Comparison of ENCODE assay signal across 10 mouse cellular contexts in the genomic region with DNA sequence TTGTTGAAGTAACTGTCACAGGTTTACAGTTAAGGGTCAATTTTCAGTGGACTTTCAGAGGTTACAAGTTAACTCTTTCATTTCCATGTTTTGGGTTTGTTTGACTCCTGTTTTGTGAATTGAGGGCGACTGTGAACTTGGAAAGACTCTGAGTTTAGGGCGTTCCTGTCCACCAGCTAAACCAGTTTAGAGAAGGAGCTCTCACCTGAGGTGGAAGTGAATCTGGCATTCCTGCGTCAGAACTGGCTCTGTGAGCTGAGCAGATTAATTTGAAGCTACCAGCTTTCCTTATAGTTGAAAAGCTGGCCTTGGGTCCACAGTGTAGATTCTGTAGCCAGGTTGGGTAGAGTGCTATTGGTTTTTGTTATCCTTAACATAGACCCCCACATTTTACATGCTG. TPM values are rescaled to one million over a fixed set of nuclear protein-coding genes. Genes with fewer than 3 reads are reported as not detected.
DNase-seq lines count a peak whose midpoint lies in the region; ATAC-seq and TF ChIP-seq lines count a peak whose summit lies in the region.
"Had no signal": no experiment of that assay in that cellular context is flagged by ENCODE, and none has a peak within 500 bp of the region (broad histone marks: within the 10 kb centered on the region; RNA-seq: fewer than 3 reads in every experiment).

No protein-coding gene starts in this region.

- no peak overlapping the region; the same call in 1 of the 2 replicates for H3K9ac ChIP-seq in kidney, postnatal 0 days (ENCODE audit: low read depth, low read length)
- H3K9ac ChIP-seq in liver, embryonic 11.5 days (ENCODE audit: low read depth, low read length) = peak overlapping the region; percentile 13
- H3K9ac ChIP-seq in midbrain, postnatal 0 days (replicated peaks; ENCODE audit: low read length, poor library complexity, severe bottlenecking) = no peak overlapping the region
- H3K9ac ChIP-seq in kidney, embryonic 14.5 days (ENCODE audit: low read depth, low read length) = no peak overlapping the region

- peak overlapping the region; percentile 26; the same call in 1 of the 2 replicates for H3K4me2 ChIP-seq in kidney, postnatal 0 days (ENCODE audit: low read length)
- H3K4me2 ChIP-seq in liver, embryonic 11.5 days = peak overlapping the region; percentile 75
- peak overlapping the region; percentile 74 for H3K4me2 ChIP-seq in midbrain, postnatal 0 days (ENCODE audit: low read depth, low read length, poor library complexity, severe bottlenecking)
- H3K4me2 ChIP-seq in kidney, embryonic 14.5 days (replicated peaks; ENCODE audit: low read depth, low read length) = no peak overlapping the region

- H3K36me3 ChIP-seq in kidney, postnatal 0 days (ENCODE audit: insufficient read depth, low read length) = no peaks in the 10 kb centered on the region
- H3K36me3 ChIP-seq in forebrain, embryonic 10.5 days (replicated peaks) = peaks cover 23% of the 10 kb centered on the region
- no peaks in the 10 kb centered on the region; the same call in 1 of the 2 replicates for H3K36me3 ChIP-seq in liver, embryonic 11.5 days (ENCODE audit: control insufficient read depth, insufficient read depth, low read length)
- no peaks in the 10 kb centered on the region for H3K36me3 ChIP-seq in midbrain, postnatal 0 days (ENCODE audit: insufficient read depth, low read length)
- no peaks in the 10 kb centered on the region for H3K36me3 ChIP-seq in kidney, embryonic 14.5 days (ENCODE audit: control insufficient read depth, insufficient read depth, low read length)

- no peak for TF ChIP-seq CTCF in kidney, postnatal 0 days (IDR thresholded peaks at IDR 0.05; ENCODE audit: low read depth)
- TF ChIP-seq CTCF in midbrain, postnatal 0 days (IDR thresholded peaks at IDR 0.05) = no peak

- peaks cover 52% of the 10 kb centered on the region for H3K4me1 ChIP-seq in kidney, postnatal 0 days (replicated peaks; ENCODE audit: insufficient read depth, low read length)
- H3K4me1 ChIP-seq in forebrain, embryonic 10.5 days = peaks cover 62% of the 10 kb centered on the region
- peaks cover 65% of the 10 kb centered on the region for H3K4me1 ChIP-seq in liver, embryonic 11.5 days (replicated peaks; ENCODE audit: control insufficient read depth, insufficient read depth, low read length)
- peaks cover 23% of the 10 kb centered on the region for H3K4me1 ChIP-seq in midbrain, postnatal 0 days (ENCODE audit: insufficient read depth, low read length)
- H3K4me1 ChIP-seq in kidney, embryonic 14.5 days (ENCODE audit: control insufficient read depth, insufficient read depth, low read length) = peaks cover 45% of the 10 kb centered on the region

- no peaks in the 10 kb centered on the region for H3K9me3 ChIP-seq in kidney, postnatal 0 days (replicated peaks; ENCODE audit: low read length)
- H3K9me3 ChIP-seq in forebrain, embryonic 10.5 days = no peaks in the 10 kb centered on the region
- no peaks in the 10 kb centered on the region for H3K9me3 ChIP-seq in liver, embryonic 11.5 days (ENCODE audit: control insufficient read depth, low read length)
- no peaks in the 10 kb centered on the region for H3K9me3 ChIP-seq in midbrain, postnatal 0 days (ENCODE audit: low read length)
- no peaks in the 10 kb centered on the region for H3K9me3 ChIP-seq in kidney, embryonic 14.5 days (ENCODE audit: control insufficient read depth, low read length)

- H3K4me3 ChIP-seq in kidney, postnatal 0 days (replicated peaks; ENCODE audit: low read depth, low read length) = no peak overlapping the region
- H3K4me3 ChIP-seq in forebrain, embryonic 10.5 days = peak overlapping the region; percentile 90
- peak overlapping the region; percentile 81 for H3K4me3 ChIP-seq in liver, embryonic 11.5 days (ENCODE audit: low read depth, low read length)
- no peak overlapping the region; the same call in 1 of the 2 replicates for H3K4me3 ChIP-seq in midbrain, postnatal 0 days (ENCODE audit: low read depth, low read length)
- H3K4me3 ChIP-seq in kidney, embryonic 14.5 days (ENCODE audit: low read length) = no peak overlapping the region

- H3K27ac ChIP-seq in kidney, postnatal 0 days = no peak overlapping the region
- H3K27ac ChIP-seq in forebrain, embryonic 10.5 days = no peak overlapping the region
- no peak overlapping the region for H3K27ac ChIP-seq in liver, embryonic 11.5 days (ENCODE audit: low read depth, low read length)
- no peak overlapping the region for H3K27ac ChIP-seq in midbrain, postnatal 0 days (ENCODE audit: low read depth, low read length)
- H3K27ac ChIP-seq in kidney, embryonic 14.5 days (ENCODE audit: low read depth, low read length) = no peak overlapping the region
- H3K27ac ChIP-seq: macrophage had no signal

- 58% methylated on average over 3 of the region's 3 CpGs for WGBS in kidney, postnatal 0 days
- WGBS in forebrain, embryonic 10.5 days = 74% methylated on average over 3 of the region's 3 CpGs
- 57% methylated on average over 3 of the region's 3 CpGs for WGBS in liver, embryonic 11.5 days
- 74% methylated on average over 3 of the region's 3 CpGs for WGBS in midbrain, postnatal 0 days
- 67% methylated on average over 3 of the region's 3 CpGs for WGBS in kidney, embryonic 14.5 days

- no peaks in the 10 kb centered on the region for H3K27me3 ChIP-seq in kidney, postnatal 0 days (ENCODE audit: insufficient read depth, low read length)
- H3K27me3 ChIP-seq in forebrain, embryonic 10.5 days (ENCODE audit: poor library complexity, severe bottlenecking) = peaks cover 6% of the 10 kb centered on the region; the same call in 1 of the 2 replicates
- no peaks in the 10 kb centered on the region for H3K27me3 ChIP-seq in liver, embryonic 11.5 days (replicated peaks; ENCODE audit: control insufficient read depth, insufficient read depth, low read length)
- H3K27me3 ChIP-seq in midbrain, postnatal 0 days (ENCODE audit: insufficient read depth, low read length) = no peaks in the 10 kb centered on the region
- H3K27me3 ChIP-seq in kidney, embryonic 14.5 days (ENCODE audit: control insufficient read depth, insufficient read depth, low read length) = no peaks in the 10 kb centered on the region

- ATAC-seq in kidney, postnatal 0 days (replicated peaks; ENCODE audit: low FRiP score, low read depth) = no peak
- ATAC-seq in liver, embryonic 11.5 days (replicated peaks; ENCODE audit: low FRiP score) = no peak
- no peak for ATAC-seq in midbrain, postnatal 0 days (ENCODE audit: low FRiP score)
- no peak for ATAC-seq in kidney, embryonic 14.5 days (ENCODE audit: low FRiP score, low TSS enrichment)

- no peak for DNase-seq in kidney, postnatal 0 days (ENCODE audit: low spot score)
- DNase-seq in kidney, adult 8-10 months = no peak
- no peak for DNase-seq in forebrain, embryonic 10.5 days (ENCODE audit: extremely low spot score, low spot score)
- DNase-seq in liver, embryonic 11.5 days (ENCODE audit: low spot score) = no peak
- no peak for DNase-seq in midbrain, postnatal 0 days (ENCODE audit: low spot score)
- no peak for DNase-seq in frontal cortex, postnatal 36 days (ENCODE audit: low spot score in 2 of 2)
- DNase-seq in Muller cell, postnatal 12 days (ENCODE audit: inconsistent ontology term) = no peak
- DNase-seq: right cerebral cortex, postnatal 25 days had no signal

RNA-seq across cellular contexts. Expression of a gene that starts 2.5 kb away (rescaled TPM):
- not detected in 2 replicates for polyA plus RNA-seq in kidney, postnatal 0 days (2015; fragmentation: Nextera tagmentation; extraction: Ambion mirVana)
- 1.2 and 5.5 TPM in 2 replicates for polyA plus RNA-seq in forebrain, embryonic 10.5 days (2016; fragmentation: Nextera tagmentation; extraction: Ambion mirVana)
- 1.4 and 5.3 TPM in 2 replicates for polyA plus RNA-seq in liver, embryonic 11.5 days (2014; fragmentation: Nextera tagmentation; extraction: Ambion mirVana)
- total RNA-seq in midbrain, postnatal 0 days (2014; rRNA removed) = 39.0 and 74.2 TPM in 2 replicates
- polyA plus RNA-seq in midbrain, postnatal 0 days (2015; fragmentation: Nextera tagmentation; extraction: Ambion mirVana) = not detected in 2 replicates
- 5.7 TPM in 1 of 2 replicates, not detected in the other for polyA plus RNA-seq in kidney, embryonic 14.5 days (2014; fragmentation: Nextera tagmentation; extraction: Ambion mirVana)

RNA-seq across cellular contexts. Expression of a gene that starts 3.0 kb away (rescaled TPM):
- polyA plus RNA-seq in kidney, postnatal 0 days (2015; fragmentation: Nextera tagmentation; extraction: Ambion mirVana) = 93.5 and 97.5 TPM in 2 replicates
- polyA plus RNA-seq in forebrain, embryonic 10.5 days (2016; fragmentation: Nextera tagmentation; extraction: Ambion mirVana) = 251 and 264 TPM in 2 replicates
- 175 and 190 TPM in 2 replicates for polyA plus RNA-seq in liver, embryonic 11.5 days (2014; fragmentation: Nextera tagmentation; extraction: Ambion mirVana)
- total RNA-seq in midbrain, postnatal 0 days (2014; rRNA removed) = 88.5 and 88.8 TPM in 2 replicates
- polyA plus RNA-seq in midbrain, postnatal 0 days (2015; fragmentation: Nextera tagmentation; extraction: Ambion mirVana) = 93.6 and 94.6 TPM in 2 replicates
- 91.9 and 156 TPM in 2 replicates for polyA plus RNA-seq in kidney, embryonic 14.5 days (2014; fragmentation: Nextera tagmentation; extraction: Ambion mirVana)

RNA-seq across cellular contexts. Expression of a gene that starts 51.1 kb away (rescaled TPM):
- 22.1 and 22.5 TPM in 2 replicates for polyA plus RNA-seq in kidney, postnatal 0 days (2015; fragmentation: Nextera tagmentation; extraction: Ambion mirVana)
- polyA plus RNA-seq in forebrain, embryonic 10.5 days (2016; fragmentation: Nextera tagmentation; extraction: Ambion mirVana) = 10.8 and 11.1 TPM in 2 replicates
- polyA plus RNA-seq in liver, embryonic 11.5 days (2014; fragmentation: Nextera tagmentation; extraction: Ambion mirVana) = 9.1 TPM in 2 replicates
- 28.2 and 31.0 TPM in 2 replicates for total RNA-seq in midbrain, postnatal 0 days (2014; rRNA removed)
- 19.5 and 21.0 TPM in 2 replicates for polyA plus RNA-seq in midbrain, postnatal 0 days (2015; fragmentation: Nextera tagmentation; extraction: Ambion mirVana)
- 13.3 and 13.8 TPM in 2 replicates for polyA plus RNA-seq in kidney, embryonic 14.5 days (2014; fragmentation: Nextera tagmentation; extraction: Ambion mirVana)

Comparison
In these comparisons a context has a peak if more than half of its experiments do, and no peak if none do; other contexts are left out.
1. H3K4me3 ChIP-seq: peak in forebrain, embryonic 10.5 days (single experiment) and liver, embryonic 11.5 days (single experiment); none in kidney, postnatal 0 days (single experiment), midbrain, postnatal 0 days (single experiment) and kidney, embryonic 14.5 days (single experiment).